Mouse (Mus musculus): ENCODE measurements around the gene Scrn1.

DNA sequence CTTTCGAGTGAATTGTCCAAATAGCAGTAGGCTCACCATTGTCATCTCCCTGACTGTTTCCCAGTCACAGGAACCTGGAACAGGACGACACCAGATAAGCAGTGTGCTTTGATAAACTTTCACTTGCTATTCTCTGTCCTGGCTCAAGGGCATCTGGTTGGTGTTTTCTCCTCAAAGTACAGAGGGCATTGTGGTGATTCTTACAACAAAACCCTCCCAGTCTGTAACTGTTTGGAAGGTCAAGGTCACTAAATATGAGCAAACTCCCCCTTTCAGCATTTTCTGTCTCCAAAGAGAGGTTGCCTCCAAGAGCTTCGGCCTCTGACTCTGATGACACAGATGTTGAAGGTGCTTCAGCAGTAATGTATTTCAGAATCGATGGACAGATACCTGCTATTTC is 101.4 kb downstream of the Scrn1 start:
- TF ChIP-seq CTCF (IDR thresholded peaks at IDR 0.05; ENCODE audit: low read depth) (no peak), EP300 (IDR thresholded peaks at IDR 0.05; ENCODE audit: low read depth) (no peak)

Data from liver, postnatal 0 days (tissue).